Mouse (Mus musculus) brain, adult 2 months (tissue): Measurements from ENCODE around the gene Klk1.
A peak's percentile ranks its signal among the peaks of the same experiment; 100 is the strongest.
"Not testable (repeated sequence)": the region's sequence is repeated elsewhere in the genome, so short reads cannot be mapped to it uniquely, and the experiment has no call there.

ENCODE experiments used
- DNase-seq: peaks from one replicate; pipeline ENCODE4 v3.0.0; 2011; ENCODE audit warnings: low read depth, low spot score

The Klk1 gene

GRCm38 (mm10) chr7:44225076-44225475, at the start of gene Klk1:
Klk1 (plus strand) TSS chr7:44225360.
- no peak for DNase-seq

GRCm38 (mm10) chr7:44179299-44180045, 45.7 kb upstream of the Klk1 start:
- no peak for DNase-seq

- not testable (repeated sequence) for DNase-seq
These were observed 38.6 kb upstream of the Klk1 start for GRCm38 (mm10) chr7:44186516-44186915.

- DNase-seq: not testable (repeated sequence)
These were observed 37.2 kb upstream of the Klk1 start, which contains the start of gene Klk1b24 for GRCm38 (mm10) chr7:44187936-44188335. Klk1b24 (plus strand) TSS chr7:44188236.

- DNase-seq: not testable (repeated sequence)
These were observed 31.7 kb upstream of the Klk1 start for GRCm38 (mm10) chr7:44193466-44193865.

GRCm38 (mm10) chr7:44197891-44198290, 27.3 kb upstream of the Klk1 start, which contains the start of gene Klk1b3:
Klk1b3 (plus strand) TSS chr7:44198191.
- no peak for DNase-seq

- not testable (repeated sequence) for DNase-seq
These were observed 18.0 kb upstream of the Klk1 start, which contains the start of gene Klk1b4 for GRCm38 (mm10) chr7:44207135-44207534. Klk1b4 (plus strand) TSS chr7:44207435.

- DNase-seq: no peak
These were observed 16.9 kb upstream of the Klk1 start for GRCm38 (mm10) chr7:44208307-44208706.

- no peak for DNase-seq
These were observed 9.5 kb upstream of the Klk1 start, which contains the start of gene Klk1b5 for GRCm38 (mm10) chr7:44215645-44216044. Klk1b5 (plus strand) TSS chr7:44215945.

- not testable (repeated sequence) for DNase-seq
These were observed 3.6 kb upstream of the Klk1 start for GRCm38 (mm10) chr7:44221601-44222000.

GRCm38 (mm10) chr7:44222335-44222734, 2.8 kb upstream of the Klk1 start:
- DNase-seq: not testable (repeated sequence)

- no peak for DNase-seq
These were observed 10.7 kb downstream of the Klk1 start, which contains the start of gene Gm36864 for GRCm38 (mm10) chr7:44235909-44236308. Gm36864 (plus strand) TSS chr7:44236177.

- DNase-seq: no peak
These were observed 14.8 kb downstream of the Klk1 start for GRCm38 (mm10) chr7:44239913-44240312.

- no peak for DNase-seq
These were observed 15.6 kb downstream of the Klk1 start for GRCm38 (mm10) chr7:44240712-44241111.

GRCm38 (mm10) chr7:44241163-44241562, 16.0 kb downstream of the Klk1 start:
- peak; percentile 58 for DNase-seq

GRCm38 (mm10) chr7:44244080-44244479, 18.9 kb downstream of the Klk1 start:
- no peak for DNase-seq

- peak; percentile 94 for DNase-seq
These were observed 21.2 kb downstream of the Klk1 start, which contains the start of the genes 1700028J19Rik and 2410002F23Rik for GRCm38 (mm10) chr7:44246055-44246983. 1700028J19Rik (minus strand) TSS chr7:44246695. 2410002F23Rik (plus strand) TSS chr7:44246722.

- peak; percentile 78 for DNase-seq
These were observed 21.9 kb downstream of the Klk1 start for GRCm38 (mm10) chr7:44246984-44247470.

GRCm38 (mm10) chr7:44247971-44248370, 22.8 kb downstream of the Klk1 start:
- no peak for DNase-seq

- DNase-seq: no peak
These were observed 24.1 kb downstream of the Klk1 start for GRCm38 (mm10) chr7:44249248-44249647.

GRCm38 (mm10) chr7:44250732-44251275, 25.6 kb downstream of the Klk1 start:
- not testable (repeated sequence) for DNase-seq
